Mouse (Mus musculus) intestine, embryonic 14.5 days (tissue): ENCODE data around the gene Chchd6. TPM values are rescaled to one million over a fixed set of nuclear protein-coding genes. Genes with fewer than 3 reads are reported as not detected.

Source experiments
- ATAC-seq: fragments of 200-750 bp; cut with Nextera tagmentation; replicated peaks from 2 replicates; pipeline ENCODE4 v1.8.0; 2017; ENCODE audit warnings: low read depth, moderate number of reproducible peaks, moderate TSS enrichment, moderate library complexity; ENCODE audit not compliant: low FRiP score, low TSS enrichment
- DNase-seq: peaks from one replicate; pipeline ENCODE4 v3.0.0-alpha.2; 2018; ENCODE audit warnings: low spot score
- H3K27ac ChIP-seq: fragments of 300-500 bp; sonication (generic); 2 replicates; pipeline ENCODE4 v1.5.1; 2014; ENCODE audit warnings: low read depth, mild to moderate bottlenecking, control low read depth
- H3K27me3 ChIP-seq: fragments of 300-500 bp; sonication (generic); replicated peaks from 2 replicates; pipeline ENCODE4 v1.6.1; 2014; ENCODE audit warnings: low read length, control low read depth; ENCODE audit not compliant: control insufficient read depth, insufficient read depth
- H3K36me3 ChIP-seq: fragments of 300-500 bp; sonication (generic); 2 replicates; pipeline ENCODE4 v1.6.1; 2014; ENCODE audit warnings: low read length, control low read depth; ENCODE audit not compliant: control insufficient read depth, insufficient read depth
- H3K4me1 ChIP-seq: fragments of 300-500 bp; sonication (generic); replicated peaks from 2 replicates; pipeline ENCODE4 v1.6.1; 2014; ENCODE audit warnings: low read length, control low read depth, mixed read lengths; ENCODE audit not compliant: control insufficient read depth, insufficient read depth
- H3K4me2 ChIP-seq: fragments of 300-500 bp; sonication (generic); 2 replicates; pipeline ENCODE4 v1.6.1; 2014; ENCODE audit warnings: low read length
- H3K4me3 ChIP-seq: fragments of 300-500 bp; sonication (generic); 2 replicates; pipeline ENCODE4 v1.5.1; 2014; ENCODE audit warnings: low read depth, low read length, control low read depth, mixed read lengths
- H3K9ac ChIP-seq: fragments of 300-500 bp; sonication (generic); 2 replicates; pipeline ENCODE4 v1.6.1; 2014; ENCODE audit warnings: mild to moderate bottlenecking, low read length
- H3K9me3 ChIP-seq: fragments of 300-500 bp; sonication (generic); 2 replicates; pipeline ENCODE4 v1.6.1; 2016; ENCODE audit warnings: low read length, control low read depth; ENCODE audit not compliant: control insufficient read depth
- WGBS: fragments of 180-500 bp; shearing (Covaris S2); extraction: QIAGEN DNeasy Blood & Tissue Kit; methylation state at CpG from one replicate; pipeline ENCODE4 v1.1.7; 2014; 5-methylcytosine and 5-hydroxymethylcytosine counted together
- polyA plus RNA-seq: library from polyadenylated mRNA; unstranded; fragments of >200 nt; fragmentation: Nextera tagmentation; extraction: Ambion mirVana; gene quantifications from 2 replicates; pipeline ENCODE4 v1.2.1, GENCODE M21; 2014

Chchd6 gene
- polyA plus RNA-seq, 1 experiment from 2014 or later, result 59.9 TPM

- no peaks in the 10 kb centered on the region for H3K9me3 ChIP-seq
- no peaks in the 10 kb centered on the region for H3K36me3 ChIP-seq
- H3K9ac ChIP-seq, result no peak overlapping the region
- no peak overlapping the region for H3K4me2 ChIP-seq
- DNase-seq (peak; percentile 92), ATAC-seq (0 out of 2 replicates have a peak, but pooled peaks have one; percentile 53)
- H3K4me3 ChIP-seq, result no peak overlapping the region
- H3K4me1 ChIP-seq, result no peaks in the 10 kb centered on the region
- no peak overlapping the region for H3K27ac ChIP-seq
- no peaks in the 10 kb centered on the region for H3K27me3 ChIP-seq
- WGBS, result 5% methylated on average over 4 of the region's 4 CpGs
Observed at GRCm38 (mm10) chr6:89553012-89553704, 42.3 kb downstream of the Chchd6 start.

GRCm38 (mm10) chr6:89552321-89553011 lies 43.0 kb downstream of the Chchd6 start:
- Histone ChIP-seq H3K4me3 (no peak overlapping the region), H3K36me3 (no peaks in the 10 kb centered on the region), H3K27me3 (no peaks in the 10 kb centered on the region), H3K4me1 (no peaks in the 10 kb centered on the region), H3K27ac (no peak overlapping the region), H3K9ac (no peak overlapping the region), H3K9me3 (no peaks in the 10 kb centered on the region), H3K4me2 (no peak overlapping the region)
- ATAC-seq (no peak), DNase-seq (no peak)
- WGBS, result 91% methylated on average over 6 of the region's 6 CpGs

GRCm38 (mm10) chr6:89549157-89549556 lies 46.3 kb downstream of the Chchd6 start:
- no peak for DNase-seq
- no peak overlapping the region for H3K4me2 ChIP-seq
- H3K36me3 ChIP-seq, result no peaks in the 10 kb centered on the region
- ATAC-seq, result no peak
- no peaks in the 10 kb centered on the region for H3K27me3 ChIP-seq
- no peak overlapping the region for H3K9ac ChIP-seq
- H3K4me1 ChIP-seq, result no peaks in the 10 kb centered on the region
- H3K4me3 ChIP-seq, result no peak overlapping the region
- H3K27ac ChIP-seq, result no peak overlapping the region
- 67% methylated on average over 3 of the region's 3 CpGs for WGBS
- H3K9me3 ChIP-seq, result no peaks in the 10 kb centered on the region

GRCm38 (mm10) chr6:89547951-89548350 lies 47.5 kb downstream of the Chchd6 start:
- H3K4me2 ChIP-seq, result no peak overlapping the region
- no peaks in the 10 kb centered on the region for H3K27me3 ChIP-seq
- no peak overlapping the region for H3K27ac ChIP-seq
- ATAC-seq, result no peak
- no peaks in the 10 kb centered on the region for H3K9me3 ChIP-seq
- H3K36me3 ChIP-seq, result no peaks in the 10 kb centered on the region
- no peak overlapping the region for H3K9ac ChIP-seq
- no peak for DNase-seq
- no peak overlapping the region for H3K4me3 ChIP-seq
- WGBS, result 70% methylated on average over 3 of the region's 3 CpGs
- H3K4me1 ChIP-seq, result no peaks in the 10 kb centered on the region

GRCm38 (mm10) chr6:89538102-89538751 lies 57.2 kb downstream of the Chchd6 start:
- H3K4me1 ChIP-seq, result no peaks in the 10 kb centered on the region
- H3K4me3 ChIP-seq, result no peak overlapping the region
- no peak overlapping the region for H3K27ac ChIP-seq
- H3K36me3 ChIP-seq, result no peaks in the 10 kb centered on the region
- H3K4me2 ChIP-seq, result no peak overlapping the region
- no peak overlapping the region for H3K9ac ChIP-seq
- no peaks in the 10 kb centered on the region for H3K27me3 ChIP-seq
- peak; percentile 25 for DNase-seq
- 77% methylated on average over 1 of the region's 1 CpGs for WGBS
- ATAC-seq, result no peak
- H3K9me3 ChIP-seq, result no peaks in the 10 kb centered on the region

- H3K9ac ChIP-seq, result no peak overlapping the region
- no peaks in the 10 kb centered on the region for H3K36me3 ChIP-seq
- no peaks in the 10 kb centered on the region for H3K4me1 ChIP-seq
- no peak overlapping the region for H3K4me3 ChIP-seq
- DNase-seq (peak; percentile 24), ATAC-seq (no peak)
- WGBS, result 57% methylated on average over 1 of the region's 1 CpGs
- no peak overlapping the region for H3K27ac ChIP-seq
- H3K27me3 ChIP-seq, result no peaks in the 10 kb centered on the region
- no peaks in the 10 kb centered on the region for H3K9me3 ChIP-seq
- no peak overlapping the region for H3K4me2 ChIP-seq
Observed at GRCm38 (mm10) chr6:89535626-89536225, 59.7 kb downstream of the Chchd6 start.

- no peaks in the 10 kb centered on the region for H3K4me1 ChIP-seq
- no peaks in the 10 kb centered on the region for H3K9me3 ChIP-seq
- no peak overlapping the region for H3K9ac ChIP-seq
- H3K36me3 ChIP-seq, result no peaks in the 10 kb centered on the region
- WGBS, result 77% methylated on average over 2 of the region's 2 CpGs
- H3K27me3 ChIP-seq, result no peaks in the 10 kb centered on the region
- H3K4me3 ChIP-seq, result no peak overlapping the region
- H3K27ac ChIP-seq, result no peak overlapping the region
- ATAC-seq (no peak), DNase-seq (no peak)
- H3K4me2 ChIP-seq, result no peak overlapping the region
Observed at GRCm38 (mm10) chr6:89524766-89525165, 70.7 kb downstream of the Chchd6 start.

GRCm38 (mm10) chr6:89510154-89510553 lies 85.3 kb downstream of the Chchd6 start:
- H3K4me3 ChIP-seq, result no peak overlapping the region
- H3K27ac ChIP-seq, result no peak overlapping the region
- no peaks in the 10 kb centered on the region for H3K27me3 ChIP-seq
- no peak overlapping the region for H3K4me2 ChIP-seq
- DNase-seq (no peak), ATAC-seq (no peak)
- no peak overlapping the region for H3K9ac ChIP-seq
- H3K4me1 ChIP-seq, result no peaks in the 10 kb centered on the region
- H3K9me3 ChIP-seq, result no peaks in the 10 kb centered on the region
- no peaks in the 10 kb centered on the region for H3K36me3 ChIP-seq
